Comparison of ENCODE assay signal across 11 mouse cellular contexts in genomic region chr5:118051981-118052662, GRCm38 (mm10). TPM values are rescaled to one million over a fixed set of nuclear protein-coding genes. Genes with fewer than 3 reads are reported as not detected.
DNase-seq lines count a peak whose midpoint lies in the region; ATAC-seq lines count a peak whose summit lies in the region.
"Had no signal": no experiment of that assay in that cellular context is flagged by ENCODE, and none has a peak within 500 bp of the region (broad histone marks: within the 10 kb centered on the region; RNA-seq: fewer than 3 reads in every experiment).

No protein-coding gene starts in this region.

- H3K4me2 ChIP-seq in heart, embryonic 13.5 days = no peak overlapping the region
- H3K4me2 ChIP-seq in heart, embryonic 12.5 days = no peak overlapping the region
- no peak overlapping the region for H3K4me2 ChIP-seq in stomach, embryonic 14.5 days (replicated peaks; ENCODE audit: low read depth, low read length)
- H3K4me2 ChIP-seq: embryonic facial prominence, embryonic 12.5 days; liver, embryonic 13.5 days; neural tube, embryonic 12.5 days had no signal

- H3K27ac ChIP-seq in heart, embryonic 13.5 days (replicated peaks) = peak overlapping the region; percentile 48; the same call in 1 of the 2 replicates
- H3K27ac ChIP-seq in heart, embryonic 12.5 days (ENCODE audit: poor library complexity, severe bottlenecking) = no peak overlapping the region
- no peak overlapping the region for H3K27ac ChIP-seq in stomach, embryonic 14.5 days (ENCODE audit: low read length)
- H3K27ac ChIP-seq: embryonic facial prominence, embryonic 12.5 days; liver, embryonic 13.5 days; neural tube, embryonic 12.5 days had no signal

- H3K4me3 ChIP-seq in heart, embryonic 13.5 days = no peak overlapping the region
- H3K4me3 ChIP-seq in heart, embryonic 12.5 days = no peak overlapping the region
- H3K4me3 ChIP-seq in stomach, embryonic 14.5 days (ENCODE audit: low read depth, low read length) = no peak overlapping the region
- H3K4me3 ChIP-seq: embryonic facial prominence, embryonic 12.5 days; liver, embryonic 13.5 days; neural tube, embryonic 12.5 days had no signal

- H3K4me1 ChIP-seq in heart, embryonic 13.5 days = peaks cover 33% of the 10 kb centered on the region
- peaks cover 28% of the 10 kb centered on the region for H3K4me1 ChIP-seq in heart, embryonic 12.5 days (replicated peaks)
- no peaks in the 10 kb centered on the region for H3K4me1 ChIP-seq in stomach, embryonic 14.5 days (ENCODE audit: control insufficient read depth, insufficient read depth, low read length)

- DNase-seq in cerebellum, adult 9-11 months = peak; percentile 89
- peak; percentile 89 for DNase-seq in kidney, adult 11 months
- DNase-seq in ovary, postnatal 36 days (ENCODE audit: low spot score) = no peak
- no peak for DNase-seq in frontal cortex, adult 2 months (ENCODE audit: extremely low spot score in 1 of 2, low spot score in 1 of 2)
- DNase-seq: forebrain, postnatal 0 days; liver, embryonic 13.5 days had no signal

- no peaks in the 10 kb centered on the region for H3K36me3 ChIP-seq in heart, embryonic 13.5 days
- H3K36me3 ChIP-seq in heart, embryonic 12.5 days = no peaks in the 10 kb centered on the region
- H3K36me3 ChIP-seq in stomach, embryonic 14.5 days (ENCODE audit: control insufficient read depth, insufficient read depth, low read length) = no peaks in the 10 kb centered on the region
- H3K36me3 ChIP-seq: embryonic facial prominence, embryonic 12.5 days; liver, embryonic 13.5 days; neural tube, embryonic 12.5 days had no signal

- WGBS in heart, embryonic 13.5 days = 70% methylated on average over 8 of the region's 8 CpGs
- WGBS in heart, embryonic 12.5 days = 67% methylated on average over 8 of the region's 8 CpGs
- WGBS in stomach, embryonic 14.5 days = 65% methylated on average over 8 of the region's 8 CpGs

- no peaks in the 10 kb centered on the region for H3K9me3 ChIP-seq in heart, embryonic 13.5 days
- H3K9me3 ChIP-seq in heart, embryonic 12.5 days (replicated peaks) = 0 out of 2 replicates have a peak, but pooled peaks cover 4% of the 10 kb centered on the region
- no peaks in the 10 kb centered on the region for H3K9me3 ChIP-seq in stomach, embryonic 14.5 days (ENCODE audit: control insufficient read depth, low read depth, low read length)
- H3K9me3 ChIP-seq: embryonic facial prominence, embryonic 12.5 days; liver, embryonic 13.5 days; neural tube, embryonic 12.5 days had no signal

- H3K9ac ChIP-seq in heart, embryonic 13.5 days = 0 out of 2 replicates have a peak overlapping the region, but pooled peaks have one; percentile 0
- no peak overlapping the region for H3K9ac ChIP-seq in heart, embryonic 12.5 days
- H3K9ac ChIP-seq in stomach, embryonic 14.5 days (replicated peaks; ENCODE audit: low read depth, low read length) = no peak overlapping the region
- H3K9ac ChIP-seq: embryonic facial prominence, embryonic 12.5 days; forebrain, postnatal 0 days; liver, embryonic 13.5 days; neural tube, embryonic 12.5 days had no signal

- H3K27me3 ChIP-seq in heart, embryonic 13.5 days (replicated peaks) = no peaks in the 10 kb centered on the region; the same call in 1 of the 2 replicates
- H3K27me3 ChIP-seq in heart, embryonic 12.5 days (replicated peaks) = no peaks in the 10 kb centered on the region
- H3K27me3 ChIP-seq in stomach, embryonic 14.5 days (ENCODE audit: control insufficient read depth, insufficient read depth, low read length) = no peaks in the 10 kb centered on the region
- H3K27me3 ChIP-seq: embryonic facial prominence, embryonic 12.5 days; liver, embryonic 13.5 days; neural tube, embryonic 12.5 days had no signal

- ATAC-seq in heart, embryonic 13.5 days (ENCODE audit: extremely low read depth, insufficient number of reproducible peaks, low FRiP score, low TSS enrichment) = no peak
- no peak for ATAC-seq in heart, embryonic 12.5 days (ENCODE audit: insufficient number of reproducible peaks, low FRiP score)
- ATAC-seq in stomach, embryonic 14.5 days (ENCODE audit: insufficient number of reproducible peaks, insufficient read depth, low FRiP score, low read depth) = peak; percentile 88
- ATAC-seq: forebrain, postnatal 0 days had no signal

RNA-seq across cellular contexts. Expression of gene Tesc, which starts 24.6 kb away (rescaled TPM):
- polyA plus RNA-seq in heart, embryonic 13.5 days (2015; fragmentation: Nextera tagmentation; extraction: Ambion mirVana) = 17.8 and 20.3 TPM in 2 replicates
- polyA plus RNA-seq in heart, embryonic 12.5 days (2016; fragmentation: Nextera tagmentation; extraction: Ambion mirVana) = 17.3 and 20.4 TPM in 2 replicates
- 15.1 and 18.1 TPM in 2 replicates for polyA plus RNA-seq in stomach, embryonic 14.5 days (2014; fragmentation: Nextera tagmentation; extraction: Ambion mirVana)
- polyA plus RNA-seq in frontal cortex, adult 2 months (2012; rRNA removed) = 56.2 and 60.6 TPM in 2 replicates

Comparison
In these comparisons a context has a peak if more than half of its experiments do, and no peak if none do; other contexts are left out.
1. DNase-seq: peak in cerebellum, adult 9-11 months (single experiment) and kidney, adult 11 months (single experiment); none in ovary, postnatal 36 days (single experiment) and frontal cortex, adult 2 months (0 of 2).